Mouse (Mus musculus): Measurements from ENCODE around the gene Vrk1.

The Vrk1 gene

GRCm38 (mm10) chr12:106052271-106052670, 42.2 kb downstream of the Vrk1 start:
- no peak for DNase-seq (ENCODE audit: low read depth)

- peak; percentile 89 for DNase-seq (ENCODE audit: low read depth)
These were observed 45.8 kb downstream of the Vrk1 start for GRCm38 (mm10) chr12:106055799-106056198.

- no peak for DNase-seq (ENCODE audit: low read depth)
These were observed 50.0 kb downstream of the Vrk1 start for GRCm38 (mm10) chr12:106059873-106060573.

- DNase-seq (ENCODE audit: low read depth), result no peak
These were observed 60.6 kb downstream of the Vrk1 start for GRCm38 (mm10) chr12:106070434-106071155.

DNA sequence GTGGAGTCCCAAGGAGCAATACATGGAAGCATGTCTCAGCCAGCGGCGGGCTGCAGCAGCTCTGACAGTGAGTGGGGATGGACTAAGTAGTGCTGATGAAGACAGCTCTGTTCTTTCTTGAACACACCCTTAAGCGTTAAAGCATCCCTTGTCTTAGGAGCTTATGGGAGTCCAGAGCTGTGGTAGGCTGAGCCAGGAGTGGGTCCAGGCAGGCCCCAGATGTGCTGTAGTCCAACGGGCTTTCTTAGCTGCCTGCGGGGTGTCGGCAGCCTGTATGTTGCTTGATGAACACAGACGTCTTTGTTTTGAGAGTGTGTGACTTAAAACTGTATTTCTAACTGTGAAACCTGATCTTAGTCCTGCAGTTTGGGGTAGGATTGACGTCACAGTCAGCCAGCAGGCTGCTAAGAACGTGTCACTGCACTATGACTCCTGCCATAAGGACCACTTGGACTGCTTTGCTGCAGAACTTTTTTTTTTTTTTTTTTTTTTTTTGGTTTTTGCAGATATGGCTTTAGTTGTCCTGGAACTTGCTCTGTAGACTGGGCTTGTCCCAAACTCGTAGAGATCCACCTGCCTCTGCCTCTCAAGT, 61.6 kb downstream of the Vrk1 start:
- DNase-seq (ENCODE audit: low read depth), result no peak

DNA sequence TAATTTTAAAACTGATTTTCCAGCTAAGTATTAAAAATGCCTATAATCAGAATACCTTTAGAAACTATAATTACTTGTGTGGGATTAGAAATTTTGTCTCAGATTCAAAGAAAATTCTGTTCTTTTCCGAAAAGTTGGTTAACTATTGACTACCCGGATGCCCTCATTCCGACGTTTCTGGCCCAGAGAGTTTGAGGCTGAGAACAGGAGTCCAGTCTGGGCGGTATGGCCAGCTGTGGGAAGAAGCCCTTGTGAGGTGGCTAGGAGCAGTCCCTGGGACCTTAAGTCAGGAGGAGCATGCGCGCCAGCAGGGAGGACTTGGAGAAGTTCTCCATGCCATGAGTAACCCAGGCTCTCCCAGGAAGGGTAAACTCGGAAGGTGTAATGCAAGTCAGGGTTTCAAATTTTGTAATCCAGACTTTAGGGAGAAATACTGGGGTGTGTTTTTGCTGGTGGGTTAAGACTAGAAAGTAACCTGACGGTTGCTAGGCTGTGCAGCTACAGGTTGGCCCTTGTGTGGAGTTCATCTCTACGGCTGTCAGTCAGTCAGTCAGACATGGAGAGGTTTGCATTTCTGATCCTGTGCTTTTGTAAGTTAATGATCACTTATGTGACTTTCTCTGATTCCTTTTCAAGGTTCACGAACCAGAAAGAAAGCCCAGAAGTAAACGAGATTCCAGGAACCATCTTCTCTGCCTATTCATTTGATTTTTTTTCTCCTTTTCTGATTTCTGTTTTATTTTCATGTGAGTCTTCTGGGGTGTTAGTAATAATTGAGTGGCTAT, 64.5 kb downstream of the Vrk1 start:
- DNase-seq (ENCODE audit: low read depth), result no peak

DNA sequence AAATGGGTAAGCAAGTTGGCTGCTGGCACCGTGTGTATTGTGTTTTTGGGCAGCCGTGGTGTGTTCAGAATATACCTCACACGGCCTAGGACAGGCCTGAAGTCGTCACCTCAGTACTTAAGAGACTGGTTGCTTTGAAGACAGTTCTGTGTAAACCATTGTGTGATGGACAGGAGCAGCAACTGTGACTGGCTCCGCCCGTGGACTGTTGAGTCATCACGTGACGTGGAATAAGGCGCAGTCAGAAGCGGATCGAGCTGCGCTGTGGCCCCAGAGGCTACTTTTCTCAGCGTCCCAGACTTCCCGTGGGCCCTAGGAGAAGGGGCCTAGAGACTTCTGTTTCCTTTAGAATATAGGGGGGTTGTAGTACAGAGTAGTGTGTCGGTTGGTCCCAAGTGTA, 66.1 kb downstream of the Vrk1 start:
- no peak for DNase-seq (ENCODE audit: low read depth)

- DNase-seq (ENCODE audit: low read depth), result no peak
These were observed 70.5 kb downstream of the Vrk1 start for GRCm38 (mm10) chr12:106080511-106080910.

- no peak for DNase-seq (ENCODE audit: low read depth)
These were observed 71.1 kb downstream of the Vrk1 start for GRCm38 (mm10) chr12:106080945-106081747.

- no peak for DNase-seq (ENCODE audit: low read depth)
These were observed 71.7 kb downstream of the Vrk1 start for GRCm38 (mm10) chr12:106081748-106082140.

DNA sequence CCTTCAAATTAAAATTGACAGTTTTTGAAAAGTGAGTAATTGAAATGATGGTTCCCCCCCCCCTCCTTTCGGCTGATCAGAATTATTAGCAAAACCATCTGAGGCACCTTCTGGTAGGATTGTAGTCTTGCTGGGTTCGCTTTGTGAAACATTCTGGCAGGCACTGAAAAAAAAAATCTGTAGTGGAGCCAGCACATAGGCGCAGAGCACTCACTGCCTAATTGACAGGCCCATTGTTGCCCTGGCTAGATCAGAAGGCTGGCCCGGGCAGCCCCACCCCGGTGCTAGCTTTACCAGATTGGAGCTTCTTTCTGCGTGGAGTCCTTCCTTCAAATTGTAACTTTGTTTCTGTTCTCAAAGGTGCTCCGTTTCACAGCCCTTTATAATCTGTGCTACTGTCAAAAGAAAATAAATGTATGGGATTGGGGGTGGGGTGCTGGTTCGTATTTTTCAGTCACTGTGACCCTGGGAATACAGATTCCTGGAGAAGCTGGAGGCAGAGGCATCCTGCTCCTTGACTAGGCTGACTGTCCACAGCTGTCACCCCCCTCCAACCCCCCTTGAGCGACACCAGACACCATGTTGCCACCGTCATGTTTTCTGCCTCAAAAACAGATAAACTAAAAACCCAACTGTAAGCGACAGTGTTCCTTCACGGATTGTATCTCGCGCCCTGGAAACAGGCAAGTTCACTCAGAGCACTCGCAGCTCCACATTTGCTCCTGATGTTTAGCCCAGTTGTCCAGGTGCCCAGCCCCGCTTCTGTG, 72.3 kb downstream of the Vrk1 start:
- no peak for DNase-seq (ENCODE audit: low read depth)

- no peak for DNase-seq (ENCODE audit: low read depth)
These were observed 72.9 kb downstream of the Vrk1 start for GRCm38 (mm10) chr12:106082958-106083381.

- no peak for DNase-seq (ENCODE audit: low read depth)
These were observed 74.1 kb downstream of the Vrk1 start for GRCm38 (mm10) chr12:106084126-106084525.

GRCm38 (mm10) chr12:106094827-106095226, 84.8 kb downstream of the Vrk1 start:
- no peak for DNase-seq (ENCODE audit: low read depth)

GRCm38 (mm10) chr12:106102003-106102402, 92.0 kb downstream of the Vrk1 start:
- DNase-seq (ENCODE audit: low read depth), result no peak

DNA sequence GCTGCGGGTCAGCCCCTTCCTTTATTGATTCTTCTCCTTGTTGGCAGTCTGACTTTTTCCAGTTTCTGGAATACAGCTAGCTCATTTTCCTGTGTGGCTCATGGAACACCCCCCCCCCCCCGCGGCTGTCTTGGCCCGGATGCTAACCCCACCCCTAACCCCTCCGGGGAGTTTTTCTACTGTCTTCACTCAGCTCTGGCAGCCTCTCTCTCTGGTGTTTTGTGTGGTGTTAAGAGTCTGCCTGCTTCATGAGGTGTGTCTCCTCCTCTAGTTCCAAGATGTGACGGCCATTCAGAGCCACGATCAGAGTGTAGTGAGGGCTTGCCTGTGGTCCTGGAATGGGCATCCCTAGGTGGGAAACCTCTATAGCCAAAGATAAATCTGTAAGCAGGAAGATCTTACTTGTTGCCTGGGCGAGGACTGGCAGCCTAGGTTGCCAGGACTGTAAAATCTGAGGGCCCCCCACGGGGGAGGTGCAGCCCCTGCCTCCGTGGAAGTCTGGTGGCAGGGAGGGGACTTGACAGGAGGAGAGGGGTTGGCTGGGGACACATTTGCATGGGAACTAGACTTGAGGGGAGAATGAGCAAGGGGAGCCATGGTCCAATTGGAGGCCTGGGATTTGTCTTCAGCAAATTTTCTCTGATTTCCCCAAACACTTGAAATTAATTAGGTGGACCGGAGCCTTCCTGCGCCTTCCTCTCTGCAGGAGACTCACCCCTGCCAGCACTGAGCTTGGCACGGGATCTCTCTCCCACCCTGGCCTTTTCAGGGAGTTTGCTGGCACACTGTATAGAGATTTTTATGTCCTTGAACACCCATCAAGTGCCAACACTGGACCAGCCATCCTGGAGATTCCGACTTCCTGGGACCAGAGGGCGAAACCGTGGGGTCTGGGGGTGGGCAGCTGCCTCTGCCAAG, 93.0 kb downstream of the Vrk1 start:
- no peak for DNase-seq (ENCODE audit: low read depth)

DNA sequence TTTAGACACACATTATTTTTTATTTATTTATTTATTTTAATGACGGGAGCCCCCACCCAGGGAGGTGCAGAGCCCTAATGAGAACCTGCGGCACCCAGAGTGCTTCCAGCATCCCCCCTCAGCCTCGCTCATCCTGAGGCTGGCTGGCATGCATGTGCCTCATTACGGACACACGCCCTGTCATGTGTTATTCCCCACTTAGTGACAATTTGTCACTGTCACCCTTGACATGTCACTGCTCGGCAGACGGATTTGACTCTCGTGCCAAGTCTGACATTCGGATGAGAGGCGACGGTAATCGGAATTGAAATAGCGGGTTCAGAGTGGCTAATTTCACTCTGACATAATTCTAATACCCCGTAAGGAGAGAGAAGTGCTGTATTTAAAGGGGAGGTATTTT, 97.2 kb downstream of the Vrk1 start:
- DNase-seq (ENCODE audit: low read depth), result no peak

- peak; percentile 26 for DNase-seq (ENCODE audit: low read depth)
These were observed 105.3 kb downstream of the Vrk1 start for GRCm38 (mm10) chr12:106115070-106115891.

DNA sequence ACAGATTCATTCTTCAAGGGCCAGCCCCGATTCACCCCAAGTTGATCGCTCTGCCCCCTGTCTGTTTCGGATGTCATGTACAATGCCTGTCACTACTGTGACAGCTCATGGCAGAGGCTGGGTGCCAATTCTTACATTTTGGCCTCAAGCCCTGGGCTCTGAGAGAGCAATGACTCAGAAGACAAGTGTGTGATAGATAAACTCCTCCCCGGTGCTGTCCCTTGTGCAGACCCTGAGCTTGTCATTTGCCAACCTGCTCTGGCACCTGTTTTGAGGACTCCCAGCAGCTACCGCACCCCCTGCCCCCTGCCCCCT, 105.8 kb downstream of the Vrk1 start:
- no peak for DNase-seq (ENCODE audit: low read depth)
